In the genomic region with DNA sequence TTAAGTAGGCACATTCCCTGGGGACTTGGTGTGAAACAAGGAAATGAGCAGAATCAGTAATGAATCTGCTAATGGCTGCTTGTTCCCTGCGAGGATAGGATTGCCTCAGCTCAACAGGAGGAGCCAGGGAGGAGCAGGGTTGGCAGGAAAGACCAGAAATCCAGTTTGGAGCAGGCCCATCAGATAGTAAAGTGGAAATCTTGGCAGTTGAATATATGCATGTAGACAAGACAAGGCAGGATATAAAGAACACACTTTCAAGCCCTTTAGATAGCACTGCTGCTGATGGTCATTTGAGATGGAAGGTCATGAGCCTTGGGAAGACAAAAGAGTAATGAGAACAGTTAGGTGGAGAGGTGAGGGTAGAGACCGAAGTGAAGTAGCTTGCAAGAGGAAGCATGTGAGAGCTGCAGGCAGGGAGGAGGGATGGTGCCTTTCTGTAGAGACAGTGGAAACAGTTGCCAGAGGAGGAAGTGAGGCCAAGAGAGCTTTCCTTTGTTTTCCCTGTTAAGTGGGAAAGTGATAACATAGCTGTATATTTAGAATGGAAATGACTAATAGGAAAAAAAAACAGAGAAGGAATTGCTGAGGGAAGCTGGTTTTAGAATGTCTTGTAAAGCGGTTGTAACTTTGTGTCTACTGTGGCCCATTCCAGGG, we compare ENCODE assay signal across 11 mouse cellular contexts. TPM values are rescaled to one million over a fixed set of nuclear protein-coding genes. Genes with fewer than 3 reads are reported as not detected.
A peak's percentile ranks its signal among the peaks of the same experiment; 100 is the strongest.
DNase-seq lines count a peak whose midpoint lies in the region; ATAC-seq and TF ChIP-seq lines count a peak whose summit lies in the region.
"Had no signal": no experiment of that assay in that cellular context is flagged by ENCODE, and none has a peak within 500 bp of the region (broad histone marks: within the 10 kb centered on the region; RNA-seq: fewer than 3 reads in every experiment).

No protein-coding gene starts in this region.

- H3K27ac ChIP-seq in kidney, adult 2 months (ENCODE audit: insufficient read depth, low read depth, low read length) = peak overlapping the region; percentile 4; the same call in 1 of the 2 replicates
- no peak overlapping the region for H3K27ac ChIP-seq in neural tube, embryonic 15.5 days (replicated peaks)
- no peak overlapping the region for H3K27ac ChIP-seq in forebrain, postnatal 0 days (ENCODE audit: low read depth, low read length)
- H3K27ac ChIP-seq: liver, embryonic 14.5 days had no signal

- H3K9me3 ChIP-seq in neural tube, embryonic 15.5 days (replicated peaks) = no peaks in the 10 kb centered on the region
- no peaks in the 10 kb centered on the region for H3K9me3 ChIP-seq in forebrain, postnatal 0 days (ENCODE audit: low read length)

- no peak overlapping the region for H3K9ac ChIP-seq in neural tube, embryonic 15.5 days (replicated peaks)
- no peak overlapping the region for H3K9ac ChIP-seq in forebrain, postnatal 0 days
- H3K9ac ChIP-seq: liver, embryonic 14.5 days had no signal

- ATAC-seq in common myeloid progenitor, adult 5-6 weeks (replicated peaks; ENCODE audit: low read depth, poor library complexity, severe bottlenecking) = peak; percentile 45; the same call in 1 of the 2 replicates
- ATAC-seq in neural tube, embryonic 15.5 days (ENCODE audit: low FRiP score) = no peak
- ATAC-seq in forebrain, postnatal 0 days = no peak

- H3K36me3 ChIP-seq in kidney, adult 2 months (ENCODE audit: control insufficient read depth, insufficient read depth, low read length) = no peaks in the 10 kb centered on the region
- no peaks in the 10 kb centered on the region for H3K36me3 ChIP-seq in neural tube, embryonic 15.5 days
- no peaks in the 10 kb centered on the region for H3K36me3 ChIP-seq in forebrain, postnatal 0 days (ENCODE audit: insufficient read depth)

- no peak for TF ChIP-seq CTCF in kidney, adult 2 months (conservative IDR thresholded peaks at IDR 0.05; ENCODE audit: insufficient read depth, insufficient read length, low read depth, low read length)
- no peak for TF ChIP-seq CTCF in forebrain, postnatal 0 days (IDR thresholded peaks at IDR 0.05; ENCODE audit: low read depth)

- 31% methylated on average over 3 of the region's 3 CpGs for WGBS in kidney, adult 2 months
- WGBS in neural tube, embryonic 15.5 days = 60% methylated on average over 3 of the region's 3 CpGs
- 61% methylated on average over 3 of the region's 3 CpGs for WGBS in forebrain, postnatal 0 days

- peaks cover 17% of the 10 kb centered on the region; the same call in 1 of the 2 replicates for H3K4me1 ChIP-seq in kidney, adult 2 months (ENCODE audit: control insufficient read depth, insufficient read depth, low read length)
- no peaks in the 10 kb centered on the region for H3K4me1 ChIP-seq in neural tube, embryonic 15.5 days
- H3K4me1 ChIP-seq in forebrain, postnatal 0 days (ENCODE audit: insufficient read depth) = no peaks in the 10 kb centered on the region

- H3K27me3 ChIP-seq in kidney, adult 2 months (replicated peaks; ENCODE audit: control insufficient read depth, insufficient read depth, low read length) = no peaks in the 10 kb centered on the region
- no peaks in the 10 kb centered on the region for H3K27me3 ChIP-seq in neural tube, embryonic 15.5 days (replicated peaks)
- H3K27me3 ChIP-seq in forebrain, postnatal 0 days (ENCODE audit: insufficient read depth, low read length) = no peaks in the 10 kb centered on the region

- no peak overlapping the region for H3K4me3 ChIP-seq in kidney, adult 2 months (ENCODE audit: insufficient read depth, low read depth, low read length)
- no peak overlapping the region for H3K4me3 ChIP-seq in neural tube, embryonic 15.5 days (replicated peaks)
- no peak overlapping the region for H3K4me3 ChIP-seq in forebrain, postnatal 0 days (ENCODE audit: low read depth, low read length)
- H3K4me3 ChIP-seq: erythroblast, embryonic 14.5 days had no signal

- no peak for DNase-seq in kidney, adult 2 months
- no peak for DNase-seq in kidney, postnatal 36 days
- peak; percentile 28 to 44 for DNase-seq in heart, postnatal 14 days
- DNase-seq in lung, postnatal 25 days (ENCODE audit: low spot score) = peak; percentile 36
- no peak for DNase-seq in spleen, postnatal 36 days (ENCODE audit: low spot score in 2 of 2)
- DNase-seq in forebrain, postnatal 0 days = no peak
- DNase-seq: adrenal gland, adult 8-10 months had no signal

- intact Hi-C loops in heart, postnatal 14 days (cut with DNase I) = no loop called here

- no peak overlapping the region for H3K4me2 ChIP-seq in neural tube, embryonic 15.5 days
- H3K4me2 ChIP-seq in forebrain, postnatal 0 days (ENCODE audit: low read depth) = no peak overlapping the region

- TF ChIP-seq POLR2A in kidney, adult 2 months (IDR thresholded peaks at IDR 0.05; ENCODE audit: low read depth, low read length) = no peak

RNA-seq across cellular contexts. Expression of gene Gatm, which starts 29.6 kb away (rescaled TPM):
- polyA plus RNA-seq in kidney, adult 2 months (2012; rRNA removed) = 1,128 and 1,147 TPM in 2 replicates
- total RNA-seq in common myeloid progenitor, adult 5-6 weeks (2017) = 53.5 and 60.9 TPM in 2 replicates
- 1 to 10 TPM; 5.3 to 6.3 TPM for total RNA-seq in heart, postnatal 14 days (2021)
- polyA plus RNA-seq in neural tube, embryonic 15.5 days (2015; fragmentation: Nextera tagmentation; extraction: Ambion mirVana) = 41.3 and 45.0 TPM in 2 replicates
- total RNA-seq in forebrain, postnatal 0 days (2014; rRNA removed) = 47.6 and 48.2 TPM in 2 replicates
- 53.0 and 59.7 TPM in 2 replicates for polyA plus RNA-seq in forebrain, postnatal 0 days (2015; fragmentation: Nextera tagmentation; extraction: Ambion mirVana)

RNA-seq across cellular contexts. Expression of gene AA467197, which starts 55.3 kb away (rescaled TPM):
- polyA plus RNA-seq in kidney, adult 2 months (2012; rRNA removed) = 0.19 and 0.24 TPM in 2 replicates
- total RNA-seq in common myeloid progenitor, adult 5-6 weeks (2017) = 0.63 and 2.1 TPM in 2 replicates
- under 1 TPM in 1 of 2 experiments, not detected in 1; 0.46 TPM for total RNA-seq in heart, postnatal 14 days (2021)
- 1.1 and 5.5 TPM in 2 replicates for polyA plus RNA-seq in neural tube, embryonic 15.5 days (2015; fragmentation: Nextera tagmentation; extraction: Ambion mirVana)
- 0.46 and 1.4 TPM in 2 replicates for total RNA-seq in forebrain, postnatal 0 days (2014; rRNA removed)
- 0.59 TPM in 1 of 2 replicates, not detected in the other for polyA plus RNA-seq in forebrain, postnatal 0 days (2015; fragmentation: Nextera tagmentation; extraction: Ambion mirVana)
- polyA plus RNA-seq: erythroblast, embryonic 14.5 days had no signal

Comparison
In these comparisons a context has a peak if more than half of its experiments do, and no peak if none do; other contexts are left out.
1. DNase-seq: peak in heart, postnatal 14 days (2 of 2) and lung, postnatal 25 days (single experiment); none in kidney, adult 2 months (single experiment), kidney, postnatal 36 days (0 of 2), spleen, postnatal 36 days (0 of 2) and forebrain, postnatal 0 days (single experiment).